Mouse (Mus musculus) T-cell, adult 2 months (primary cell): ENCODE measurements around the gene Ptcd3.
"Not testable (repeated sequence)": the region's sequence is repeated elsewhere in the genome, so short reads cannot be mapped to it uniquely, and the experiment has no call there.

ENCODE experiments used
- DNase-seq: peaks from one replicate; pipeline ENCODE4 v3.0.0; 2022; ENCODE audit warnings: low spot score

Ptcd3 gene

GRCm38 (mm10) chr6:71871396-71871795 lies 37.2 kb downstream of the Ptcd3 start:
- DNase-seq = peak; percentile 27

DNA sequence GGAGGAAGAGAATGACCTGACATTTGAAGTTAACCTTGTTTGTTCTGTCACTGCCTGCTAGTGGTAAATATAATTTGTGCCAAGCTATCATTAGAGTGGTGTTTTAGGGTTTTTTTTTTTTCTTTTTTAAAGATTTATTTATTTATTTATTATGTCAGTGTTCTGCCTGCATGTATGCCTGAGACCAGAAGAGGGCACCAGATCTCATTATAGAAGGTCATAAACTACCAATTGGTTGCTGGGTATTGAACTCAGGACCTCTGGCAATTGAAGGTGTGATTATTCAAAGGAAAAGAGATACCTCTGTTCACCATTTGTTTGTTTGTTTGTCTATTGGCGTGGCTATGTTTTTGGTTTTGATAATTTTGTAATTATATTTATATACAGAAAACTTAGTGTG lies 39.7 kb downstream of the Ptcd3 start:
- no peak for DNase-seq

GRCm38 (mm10) chr6:71867751-71868150 lies 40.8 kb downstream of the Ptcd3 start:
- DNase-seq = no peak

DNA sequence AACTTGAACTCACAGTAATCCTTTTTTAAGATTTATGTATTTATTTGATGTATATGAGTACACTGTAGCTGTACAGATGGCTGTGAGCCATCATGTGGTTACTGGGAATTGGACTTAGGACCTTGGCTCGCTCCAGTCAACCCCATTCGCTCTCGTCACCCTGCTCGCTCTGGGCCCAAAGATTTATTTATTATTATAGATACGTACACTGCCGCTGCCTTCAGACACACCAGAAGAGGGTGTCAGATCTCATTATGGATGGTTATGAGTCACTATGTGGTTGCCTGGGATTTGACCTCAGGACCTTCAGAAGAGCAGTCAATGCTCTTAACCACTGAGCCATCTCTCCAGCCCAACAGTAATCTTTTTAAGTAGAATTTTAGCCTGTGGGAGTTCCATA lies 61.6 kb downstream of the Ptcd3 start:
- not testable (repeated sequence) for DNase-seq

GRCm38 (mm10) chr6:71840597-71841290 lies 67.8 kb downstream of the Ptcd3 start:
- no peak for DNase-seq

DNA sequence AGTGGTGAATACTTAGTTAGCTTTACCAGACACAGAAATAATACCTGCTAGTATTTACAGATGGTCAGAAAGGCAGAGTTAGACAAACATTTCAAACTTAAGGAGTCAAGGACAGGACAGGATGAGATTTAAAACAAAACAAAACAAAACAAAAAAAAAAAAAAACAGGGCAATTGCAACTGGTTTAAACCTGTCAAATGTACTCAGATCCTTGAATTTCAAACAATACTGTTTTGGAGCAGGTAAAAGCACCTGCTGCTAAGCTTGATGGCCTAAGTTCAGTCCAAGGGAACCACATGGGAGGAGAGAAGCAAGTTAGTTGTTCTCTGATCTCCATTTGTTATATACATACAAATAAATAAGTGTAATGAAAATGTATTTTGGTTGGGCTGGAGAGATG lies 68.7 kb downstream of the Ptcd3 start:
- DNase-seq = no peak

DNA sequence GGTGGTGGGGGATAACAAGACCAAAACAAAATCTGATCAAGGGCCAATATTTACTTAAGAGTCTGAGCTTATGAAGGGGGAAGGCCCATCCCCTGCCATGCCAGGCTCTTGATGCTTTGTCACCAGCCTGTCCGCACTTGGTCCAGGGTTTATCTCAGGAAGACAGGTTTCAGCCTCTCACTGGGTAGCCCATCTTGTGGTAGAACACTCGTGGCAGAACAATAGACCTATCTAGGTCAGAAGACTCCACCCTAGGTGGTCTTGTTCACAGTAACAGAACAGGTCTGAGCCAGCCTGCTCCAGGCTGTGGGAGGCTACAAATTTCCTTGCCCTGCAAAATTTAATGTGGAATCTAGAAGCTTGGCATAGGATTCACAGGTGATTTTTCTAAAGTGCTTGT lies 71.7 kb downstream of the Ptcd3 start:
- no peak for DNase-seq

GRCm38 (mm10) chr6:71831581-71831960 lies 77.0 kb downstream of the Ptcd3 start:
- DNase-seq = peak; percentile 95

DNA sequence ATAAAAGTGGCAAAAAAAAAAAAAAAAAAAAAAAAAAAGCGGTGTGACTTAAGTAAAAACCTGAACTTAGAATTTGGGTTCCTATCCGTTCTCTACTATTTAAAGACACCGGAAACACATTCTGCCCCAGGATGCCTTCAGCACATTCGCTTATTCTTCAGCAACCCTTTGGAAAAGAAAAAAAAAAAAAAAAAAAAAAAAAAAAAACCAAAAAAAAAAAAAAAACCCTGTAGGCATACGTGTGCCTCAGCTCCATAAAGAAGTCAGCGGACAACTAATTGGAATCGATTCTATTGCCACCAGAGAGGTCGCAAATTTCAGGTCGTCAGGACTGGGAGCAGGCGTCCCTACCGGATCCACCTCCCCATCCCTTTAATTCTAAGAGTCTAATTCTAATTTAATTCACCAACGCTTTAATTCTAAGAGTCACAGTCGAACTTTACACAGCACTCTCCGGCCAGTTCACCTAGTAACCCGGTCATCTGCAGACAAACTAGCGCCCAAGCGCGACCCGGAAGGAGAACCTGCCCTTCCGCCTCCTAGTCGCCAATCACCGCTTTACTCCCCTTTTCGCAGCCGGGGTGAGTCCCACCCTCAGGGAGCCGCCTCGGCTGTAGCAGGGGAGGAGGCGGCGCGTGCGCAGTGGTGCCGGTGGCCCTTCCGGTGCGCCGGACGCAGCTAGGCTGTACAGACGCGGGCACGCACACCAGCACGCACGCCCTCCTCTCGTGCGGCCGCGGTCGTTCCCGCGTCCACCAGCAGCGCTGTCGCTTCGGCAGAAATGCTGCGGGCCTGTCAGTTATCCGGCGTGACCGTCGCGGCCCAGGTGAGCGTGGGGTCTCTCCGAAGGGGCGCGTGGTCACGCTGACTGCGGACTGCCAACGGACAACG lies 77.6 kb downstream of the Ptcd3 start, which contains the start of gene Immt:
TSS of gene Immt (plus strand) at position 642 of the 891 bp plus-strand sequence.
- peak; percentile 93 for DNase-seq
